Mouse (Mus musculus): ENCODE results near the gene Galnt15. TPM values are rescaled to one million over a fixed set of nuclear protein-coding genes. Genes with fewer than 3 reads are reported as not detected.

The Galnt15 gene
- total and polyA plus RNA-seq, 2 experiments from 2014 or later: 0.94 to 2.7 TPM

DNA sequence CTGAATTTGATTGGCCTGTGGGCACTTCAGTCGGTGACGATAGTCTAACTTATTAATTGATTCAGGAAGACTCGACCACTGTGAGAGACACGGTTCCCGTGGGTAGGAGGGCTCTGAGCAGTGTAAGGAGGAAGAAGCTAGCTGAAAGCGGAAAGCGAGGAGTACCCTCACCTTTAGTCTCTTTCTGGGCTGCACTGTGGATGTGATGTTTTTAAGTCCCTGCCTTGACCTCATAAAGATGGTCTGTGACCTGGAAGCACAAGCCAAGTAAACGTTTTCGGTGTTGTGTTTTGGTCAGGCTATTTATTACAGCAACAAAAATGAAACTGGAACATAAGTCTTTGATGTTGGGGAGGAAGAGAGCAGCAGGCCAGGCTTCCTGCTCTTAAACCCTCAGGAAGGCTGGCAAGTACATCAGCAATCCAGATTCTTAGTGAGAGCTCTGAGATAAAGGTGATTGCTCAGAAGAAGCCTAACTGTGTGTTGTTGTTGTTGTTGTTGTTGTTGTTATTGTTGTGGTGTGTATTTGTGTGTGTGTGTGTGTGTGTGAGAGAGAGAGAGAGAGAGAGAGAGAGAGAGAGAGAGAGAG lies 23.0 kb upstream of the Galnt15 start:
- Histone ChIP-seq H3K4me2 (ENCODE audit: low read depth, low read length) (no peak overlapping the region), H3K36me3 (replicated peaks; ENCODE audit: control insufficient read depth, insufficient read depth, low read length) (no peaks in the 10 kb centered on the region), H3K4me1 (ENCODE audit: control insufficient read depth, insufficient read depth) (no peaks in the 10 kb centered on the region), H3K4me3 (ENCODE audit: low read depth, low read length) (no peak overlapping the region), H3K27ac (ENCODE audit: low read depth) (peak overlapping the region; percentile 32; the same call in 1 of the 2 replicates), H3K9me3 (replicated peaks; ENCODE audit: control insufficient read depth, low read length) (no peaks in the 10 kb centered on the region), H3K27me3 (ENCODE audit: control insufficient read depth, insufficient read depth, low read length) (no peaks in the 10 kb centered on the region), H3K9ac (replicated peaks; ENCODE audit: low read depth, low read length) (no peak overlapping the region)
- ATAC-seq (ENCODE audit: insufficient read depth, low read depth): no peak; the same call in 1 of the 2 replicates
- TF ChIP-seq EP300 (IDR thresholded peaks at IDR 0.05; ENCODE audit: low read depth) (peak; percentile 40; the same call in 1 of the 2 replicates), CTCF (IDR thresholded peaks at IDR 0.05; ENCODE audit: low read depth) (no peak)
- WGBS: 64% methylated on average over 9 of the region's 9 CpGs
- DNase-seq (ENCODE audit: low spot score): no peak

DNA sequence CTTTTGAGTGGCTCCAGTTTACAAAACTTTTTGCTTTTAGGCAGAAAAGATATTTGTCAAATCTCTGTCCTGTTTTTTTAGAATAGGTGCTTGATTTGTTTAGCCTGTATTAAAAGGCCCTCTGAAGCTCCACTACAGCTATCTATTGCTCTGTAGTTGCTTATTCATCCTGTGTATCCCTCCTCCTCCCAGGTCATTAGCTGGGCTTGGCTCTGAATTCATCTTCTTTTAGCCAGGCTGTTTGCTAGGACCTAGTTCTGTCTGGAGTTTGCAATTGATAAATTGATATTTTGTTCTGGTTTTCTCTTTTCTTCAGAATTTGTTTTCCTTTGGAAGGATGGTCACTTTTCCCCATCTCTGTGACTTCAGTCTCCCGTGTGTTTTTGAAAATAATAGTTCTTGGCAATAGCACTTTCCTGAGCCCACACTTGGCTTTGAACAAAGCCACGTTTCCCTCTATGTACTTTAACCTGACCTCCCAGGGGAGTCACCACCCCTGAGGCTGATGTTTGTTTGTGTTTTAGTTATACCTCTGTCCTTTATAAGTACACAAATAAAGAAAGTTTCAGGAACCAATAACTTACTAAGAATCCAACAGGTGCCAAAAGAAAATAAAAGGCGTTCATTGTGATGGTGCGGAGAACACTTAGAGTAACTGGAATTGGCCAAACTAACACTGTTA lies 21.0 kb upstream of the Galnt15 start:
- no peaks in the 10 kb centered on the region for H3K9me3 ChIP-seq (replicated peaks; ENCODE audit: control insufficient read depth, low read length)
- 82% methylated on average over 4 of the region's 4 CpGs for WGBS
- no peak for ATAC-seq (ENCODE audit: insufficient read depth, low read depth)

DNA sequence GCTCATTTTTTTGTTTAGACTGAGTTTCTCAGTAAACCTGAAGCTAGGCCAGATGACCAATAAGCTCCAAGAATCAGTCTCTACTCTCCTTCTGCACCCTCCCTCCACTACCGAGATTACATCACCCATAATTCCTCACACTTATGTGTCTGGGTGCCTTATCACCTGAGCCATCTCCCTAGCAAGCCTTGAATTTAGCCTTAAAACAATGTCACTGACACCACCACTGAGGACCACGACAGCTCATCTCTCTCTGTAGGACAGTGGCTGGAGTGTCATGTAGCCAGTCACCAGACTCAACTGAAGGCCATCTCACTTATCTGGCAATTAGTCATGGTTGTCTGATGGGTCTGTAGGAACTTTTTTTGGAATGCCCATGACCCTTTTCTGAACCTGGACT lies 19.1 kb upstream of the Galnt15 start:
- Histone ChIP-seq H3K4me1 (ENCODE audit: control insufficient read depth, insufficient read depth) (no peaks in the 10 kb centered on the region), H3K27ac (ENCODE audit: low read depth) (no peak overlapping the region), H3K36me3 (replicated peaks; ENCODE audit: control insufficient read depth, insufficient read depth, low read length) (no peaks in the 10 kb centered on the region), H3K9me3 (replicated peaks; ENCODE audit: control insufficient read depth, low read length) (no peaks in the 10 kb centered on the region), H3K9ac (replicated peaks; ENCODE audit: low read depth, low read length) (no peak overlapping the region), H3K4me3 (ENCODE audit: low read depth, low read length) (no peak overlapping the region), H3K4me2 (ENCODE audit: low read depth, low read length) (no peak overlapping the region), H3K27me3 (ENCODE audit: control insufficient read depth, insufficient read depth, low read length) (no peaks in the 10 kb centered on the region)
- WGBS: 71% methylated on average over 2 of the region's 2 CpGs
- TF ChIP-seq EP300 (IDR thresholded peaks at IDR 0.05; ENCODE audit: low read depth) (no peak), CTCF (IDR thresholded peaks at IDR 0.05; ENCODE audit: low read depth) (no peak)
- ATAC-seq (ENCODE audit: insufficient read depth, low read depth): no peak
- no peak for DNase-seq (ENCODE audit: low spot score)

More for the DNA sequence above, 21.0 kb upstream of the Galnt15 start:
- Histone ChIP-seq H3K4me1 (ENCODE audit: control insufficient read depth, insufficient read depth) (no peaks in the 10 kb centered on the region), H3K27me3 (ENCODE audit: control insufficient read depth, insufficient read depth, low read length) (no peaks in the 10 kb centered on the region), H3K27ac (ENCODE audit: low read depth) (no peak overlapping the region), H3K4me2 (ENCODE audit: low read depth, low read length) (no peak overlapping the region), H3K4me3 (ENCODE audit: low read depth, low read length) (no peak overlapping the region), H3K9ac (replicated peaks; ENCODE audit: low read depth, low read length) (no peak overlapping the region), H3K36me3 (replicated peaks; ENCODE audit: control insufficient read depth, insufficient read depth, low read length) (no peaks in the 10 kb centered on the region)
- TF ChIP-seq EP300 (IDR thresholded peaks at IDR 0.05; ENCODE audit: low read depth) (no peak), CTCF (IDR thresholded peaks at IDR 0.05; ENCODE audit: low read depth) (no peak)
- no peak for DNase-seq (ENCODE audit: low spot score)

DNA sequence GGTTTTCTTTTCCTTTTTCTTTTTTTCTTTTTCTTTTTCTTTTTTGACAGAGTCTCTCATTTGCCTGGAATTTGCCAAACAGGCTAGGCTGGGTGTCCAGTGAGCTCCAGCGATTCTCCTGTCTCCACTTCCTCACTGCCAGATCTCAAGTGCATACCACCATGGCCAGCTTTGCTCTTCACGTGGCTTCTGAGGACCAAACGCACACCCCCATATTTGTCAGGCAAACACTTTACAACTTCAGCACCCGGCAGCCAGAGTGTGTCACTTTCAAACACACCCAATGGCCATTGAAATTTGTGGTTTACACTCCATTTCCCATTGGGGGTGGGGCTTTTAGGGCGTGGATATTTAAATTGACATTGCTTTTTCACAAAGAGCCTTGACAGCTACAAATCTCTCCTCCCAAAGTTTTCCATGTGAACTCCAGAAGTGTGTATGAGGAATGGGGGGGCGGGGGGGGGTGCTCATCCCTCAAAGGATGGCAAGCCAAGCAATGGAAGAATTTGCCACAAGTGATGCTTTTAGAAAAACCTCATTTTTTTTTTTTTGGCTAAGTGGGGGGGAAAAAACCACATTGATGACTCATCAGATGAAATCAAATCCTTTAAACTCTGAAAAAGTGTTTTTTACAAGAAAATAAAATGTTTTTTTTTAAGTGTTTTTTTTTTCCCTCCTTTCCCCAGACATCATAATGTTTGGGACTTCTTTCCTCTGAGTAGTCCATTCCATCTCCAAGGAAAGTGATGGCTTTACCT lies 17.1 kb upstream of the Galnt15 start:
- 0 out of 2 replicates have a peak, but pooled peaks cover 3% of the 10 kb centered on the region for H3K4me1 ChIP-seq (ENCODE audit: control insufficient read depth, insufficient read depth)
- DNase-seq (ENCODE audit: low spot score) (no peak), ATAC-seq (ENCODE audit: insufficient read depth, low read depth) (no peak)
- H3K4me2 ChIP-seq (ENCODE audit: low read depth, low read length): no peak overlapping the region
- TF ChIP-seq EP300 (IDR thresholded peaks at IDR 0.05; ENCODE audit: low read depth) (no peak), CTCF (IDR thresholded peaks at IDR 0.05; ENCODE audit: low read depth) (no peak)
- no peak overlapping the region for H3K27ac ChIP-seq (ENCODE audit: low read depth)
- H3K27me3 ChIP-seq (ENCODE audit: control insufficient read depth, insufficient read depth, low read length): no peaks in the 10 kb centered on the region
- H3K9me3 ChIP-seq (replicated peaks; ENCODE audit: control insufficient read depth, low read length): no peaks in the 10 kb centered on the region
- WGBS: 61% methylated on average over 6 of the region's 6 CpGs
- no peak overlapping the region for H3K4me3 ChIP-seq (ENCODE audit: low read depth, low read length)
- no peak overlapping the region for H3K9ac ChIP-seq (replicated peaks; ENCODE audit: low read depth, low read length)
- no peaks in the 10 kb centered on the region for H3K36me3 ChIP-seq (replicated peaks; ENCODE audit: control insufficient read depth, insufficient read depth, low read length)

DNA sequence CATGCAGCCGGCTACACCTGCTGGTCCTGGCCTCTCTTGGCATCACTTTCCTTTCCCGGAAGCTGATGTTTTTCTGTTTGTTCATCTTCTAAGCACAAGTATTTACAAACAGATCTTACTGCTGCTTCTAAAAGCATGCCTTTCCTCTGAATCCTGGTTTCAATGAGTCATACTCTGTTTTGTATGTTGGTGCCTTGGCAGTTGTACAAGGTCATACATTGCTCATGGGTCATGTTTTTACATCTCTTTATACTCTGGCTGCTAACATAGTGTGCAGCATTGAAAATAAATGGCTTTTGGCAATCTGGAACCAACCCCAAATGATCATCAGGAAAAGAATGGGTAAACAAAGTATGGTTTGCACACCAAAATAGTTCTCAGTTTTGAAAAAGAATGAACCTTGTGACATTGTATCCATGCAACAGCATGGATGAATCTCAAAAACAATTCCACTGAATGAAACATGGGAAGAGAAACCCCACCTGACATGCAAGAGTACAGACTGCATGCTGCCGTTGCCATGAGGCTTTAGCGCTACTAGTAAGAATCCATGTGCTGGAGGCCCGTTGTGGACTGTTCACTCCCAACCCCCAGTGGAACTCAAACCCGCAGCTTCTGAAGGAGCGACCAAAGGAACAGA lies 13.5 kb upstream of the Galnt15 start:
- peak; percentile 39 for DNase-seq (ENCODE audit: low spot score)
- no peak for TF ChIP-seq EP300 (IDR thresholded peaks at IDR 0.05; ENCODE audit: low read depth)
- TF ChIP-seq CTCF (IDR thresholded peaks at IDR 0.05; ENCODE audit: low read depth): no peak
- Histone ChIP-seq H3K36me3 (replicated peaks; ENCODE audit: control insufficient read depth, insufficient read depth, low read length) (no peaks in the 10 kb centered on the region), H3K27me3 (ENCODE audit: control insufficient read depth, insufficient read depth, low read length) (no peaks in the 10 kb centered on the region), H3K27ac (ENCODE audit: low read depth) (peak overlapping the region; percentile 55; the same call in 1 of the 2 replicates), H3K4me3 (ENCODE audit: low read depth, low read length) (no peak overlapping the region), H3K4me2 (ENCODE audit: low read depth, low read length) (no peak overlapping the region), H3K9ac (replicated peaks; ENCODE audit: low read depth, low read length) (no peak overlapping the region), H3K4me1 (ENCODE audit: control insufficient read depth, insufficient read depth) (peaks cover 4% of the 10 kb centered on the region; the same call in 1 of the 2 replicates), H3K9me3 (replicated peaks; ENCODE audit: control insufficient read depth, low read length) (no peaks in the 10 kb centered on the region)
- ATAC-seq (ENCODE audit: insufficient read depth, low read depth): 0 out of 2 replicates have a peak, but pooled peaks have one; percentile 51
- WGBS: 81% methylated on average over 7 of the region's 7 CpGs
